Mouse (Mus musculus) testis, postnatal 14 days (tissue): ENCODE measurements around the gene Hspb7.

Experiments
- DNase-seq: peaks from one replicate; pipeline ENCODE4 v3.0.0; 2021; ENCODE audit warnings: low spot score

Hspb7 gene

DNA sequence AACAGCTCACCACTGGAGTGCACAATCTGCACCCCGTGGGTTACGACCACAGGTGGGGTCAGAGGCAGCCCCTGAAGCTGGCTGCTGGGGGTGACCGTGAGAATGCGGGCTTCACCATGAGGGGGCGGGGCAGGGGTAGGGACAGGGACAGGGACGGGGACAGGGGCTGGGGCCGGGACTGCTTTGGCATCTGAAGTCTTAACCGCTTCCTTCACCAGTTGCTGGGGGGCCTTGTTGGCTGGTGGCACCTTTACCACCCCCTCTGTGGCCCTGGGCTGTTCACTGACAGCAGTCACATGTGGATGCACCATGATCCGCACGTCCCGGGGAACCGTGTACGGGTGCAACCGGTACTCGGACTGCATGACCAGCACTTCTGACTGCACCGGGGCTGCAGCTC is 50.9 kb downstream of the Hspb7 start:
- no peak for DNase-seq

DNA sequence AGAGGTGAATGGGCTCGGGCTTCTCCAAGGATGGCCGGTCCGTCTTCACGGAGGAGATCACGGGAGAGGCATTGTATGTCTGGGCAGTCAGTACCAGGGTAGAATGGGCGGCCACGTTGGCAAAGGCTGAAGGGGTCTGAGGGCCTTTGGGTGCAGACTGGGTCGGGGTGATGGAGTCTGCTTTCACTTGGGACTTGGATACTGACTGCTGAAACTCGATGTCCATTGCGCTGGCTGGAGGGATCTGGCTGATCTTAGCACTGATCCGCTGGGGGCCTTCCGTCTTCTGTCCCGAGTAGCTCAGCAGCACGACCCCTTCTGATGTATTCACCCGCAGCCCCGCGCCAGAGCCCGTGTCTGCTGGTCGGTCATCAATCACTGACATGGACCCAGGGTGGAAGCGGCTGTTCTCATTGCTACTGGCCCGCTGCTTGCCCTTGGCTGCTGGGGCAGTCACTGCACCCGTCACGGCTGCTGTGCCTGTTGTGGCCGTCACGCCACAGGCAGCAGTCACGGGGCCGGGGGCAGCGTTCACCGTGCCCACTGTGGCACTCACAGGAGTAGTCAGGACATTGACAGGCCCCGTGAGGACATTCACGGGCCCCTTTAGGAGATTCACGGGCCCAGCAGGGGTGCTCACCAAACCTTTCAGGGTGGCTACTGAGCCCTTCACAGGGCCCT is 52.2 kb downstream of the Hspb7 start:
- no peak for DNase-seq

DNA sequence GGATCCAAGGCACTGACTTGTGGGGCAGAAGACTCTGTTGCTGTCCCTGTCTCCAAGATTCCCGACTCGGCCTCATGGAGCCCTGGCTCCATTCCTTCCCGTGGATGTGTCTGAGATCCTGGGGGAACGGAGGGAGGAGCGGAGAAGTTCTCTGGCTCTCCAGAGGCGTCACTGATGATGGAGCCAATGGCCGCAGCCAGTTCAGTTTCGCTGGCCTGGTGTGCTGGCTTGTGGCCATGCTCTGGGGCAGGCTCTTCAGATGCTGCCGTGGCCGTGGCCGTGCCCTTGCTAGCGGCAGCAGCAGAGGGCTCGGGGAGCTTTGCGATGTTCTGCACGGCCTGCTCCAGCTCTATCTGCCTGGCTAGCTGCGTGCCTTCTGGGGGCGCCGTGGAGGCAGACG is 53.9 kb downstream of the Hspb7 start:
- DNase-seq: no peak
